Mouse (Mus musculus) myocyte (in vitro differentiated cells): Measurements from ENCODE around the gene Pde1c.

ENCODE experiments used
- MAX ChIP-seq: IDR thresholded peaks from one replicate; pipeline ENCODE4 v1.6.1; 2011; ENCODE audit warnings: low read depth, mild to moderate bottlenecking, control low read depth
- MYOD1 ChIP-seq, 3 experiments: IDR thresholded peaks; one replicate each; pipeline ENCODE4 v1.6.1; 2011; ENCODE audit warnings: control low read depth in 2 of 3, low read depth in 2 of 3, mild to moderate bottlenecking in 2 of 3, moderate library complexity in 1 of 3; ENCODE audit not compliant: insufficient read length in 2 of 3, control insufficient read depth in 1 of 3
- POLR2A ChIP-seq: IDR thresholded peaks from one replicate; pipeline ENCODE4 v1.6.1; 2011; ENCODE audit warnings: low read depth, mild to moderate bottlenecking, control low read depth, moderate library complexity; ENCODE audit not compliant: insufficient read length
- POLR2AphosphoS2 ChIP-seq: IDR thresholded peaks from one replicate; pipeline ENCODE4 v1.6.1; 2011; ENCODE audit warnings: low read depth, control low read depth; ENCODE audit not compliant: insufficient read length
- USF1 ChIP-seq: IDR thresholded peaks from one replicate; pipeline ENCODE4 v1.6.1; 2011; ENCODE audit warnings: low read depth, mild to moderate bottlenecking, control low read depth, moderate library complexity

DNA sequence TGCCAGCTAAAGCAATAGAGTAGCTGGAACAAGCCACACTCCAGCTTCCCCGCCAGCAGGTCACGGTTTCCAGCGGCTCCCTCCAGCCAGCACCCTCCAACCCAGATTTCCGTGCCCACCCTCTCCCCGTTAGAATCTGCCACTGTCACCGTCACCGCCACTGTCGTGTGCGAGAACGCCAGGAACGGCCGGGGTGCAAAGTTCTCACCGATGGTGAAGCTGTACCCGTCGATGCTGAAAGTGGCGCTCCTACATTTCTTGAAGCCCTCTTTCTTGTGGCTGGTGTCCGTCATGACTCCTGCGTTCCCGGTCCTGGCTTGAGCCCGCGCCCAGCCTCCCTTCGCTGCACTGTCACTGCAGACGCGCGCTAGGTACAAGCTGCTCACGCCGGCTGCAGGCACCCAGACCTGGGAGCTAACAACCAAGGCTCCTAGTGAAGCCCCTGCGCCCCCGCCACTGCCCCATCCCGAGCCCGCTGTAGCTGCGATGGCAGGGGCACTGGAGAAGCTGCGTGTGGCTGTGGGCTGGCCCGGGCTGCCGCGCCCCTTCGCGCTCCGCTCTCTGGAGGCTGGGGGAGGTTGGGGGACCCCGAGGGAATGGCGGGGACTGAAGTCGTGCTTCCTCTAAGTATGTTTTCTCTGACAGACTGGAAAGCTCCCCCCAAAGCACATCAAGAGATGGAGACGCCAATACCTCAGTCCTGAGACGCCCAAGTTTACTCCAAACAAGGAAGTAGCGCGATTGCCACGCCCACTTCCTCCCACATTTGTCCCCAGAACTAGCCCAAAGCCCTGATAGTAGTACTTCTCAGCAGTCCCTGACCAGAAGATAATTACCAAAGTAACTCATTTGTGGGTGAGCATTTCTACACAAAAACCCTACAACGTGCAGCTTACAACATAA, at the start of gene Pde1c:
- no peak for TF ChIP-seq POLR2AphosphoS2
- no peak for TF ChIP-seq POLR2A
- no peak for TF ChIP-seq MAX
- no peak for TF ChIP-seq MYOD1 (IDR thresholded peaks at IDR 0.05; ENCODE audit: control insufficient read depth in 1 of 3, insufficient read length in 2 of 3, low read depth in 2 of 3)
- no peak for TF ChIP-seq USF1
